Mouse (Mus musculus): ENCODE measurements at regions not wholly inside any gene's neighbourhood (a gene's known extent, or its start where the extent isn't known, plus 50 kb on each side); places are given as distances from the start of the nearest gene placed in this dataset.

GRCm38 (mm10) chr15:62885331-62885730, 959.6 kb downstream of the Gsdmc2 start:
- DNase-seq (ENCODE audit: low spot score): no peak

DNA sequence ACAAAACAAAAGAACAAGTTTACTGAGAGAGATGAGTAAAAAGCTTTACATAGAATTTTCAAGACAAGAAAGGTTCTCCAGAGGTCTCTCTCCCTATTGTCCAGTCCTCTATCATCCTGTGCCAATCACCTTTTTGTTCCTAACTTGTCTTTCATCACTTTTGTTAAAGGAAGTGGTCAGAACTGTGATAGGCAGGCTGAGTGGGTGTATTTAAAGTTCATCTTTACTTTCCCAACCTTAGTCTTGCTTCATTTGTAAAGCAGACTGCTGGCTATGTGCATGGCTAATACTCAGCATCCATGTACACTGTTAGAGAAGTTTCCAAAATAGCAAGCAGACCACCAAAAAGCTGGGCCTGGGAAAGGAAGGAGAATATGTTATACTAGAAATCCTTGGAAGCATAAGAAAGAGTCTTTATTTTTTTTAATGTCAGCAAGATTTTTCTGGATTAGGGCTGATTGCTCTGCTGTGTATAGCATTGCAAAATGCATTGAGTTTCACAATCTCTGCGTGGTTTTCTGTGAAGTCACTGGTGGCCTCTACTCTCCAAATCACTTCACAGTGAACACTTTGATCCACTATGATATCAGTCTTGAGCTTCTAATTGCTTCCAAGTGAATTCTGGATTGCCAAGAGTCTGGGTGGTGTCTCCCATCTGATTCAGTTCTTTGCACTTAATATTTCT, 973.8 kb downstream of the Gsdmc2 start:
- no peak for DNase-seq (ENCODE audit: low spot score)

DNA sequence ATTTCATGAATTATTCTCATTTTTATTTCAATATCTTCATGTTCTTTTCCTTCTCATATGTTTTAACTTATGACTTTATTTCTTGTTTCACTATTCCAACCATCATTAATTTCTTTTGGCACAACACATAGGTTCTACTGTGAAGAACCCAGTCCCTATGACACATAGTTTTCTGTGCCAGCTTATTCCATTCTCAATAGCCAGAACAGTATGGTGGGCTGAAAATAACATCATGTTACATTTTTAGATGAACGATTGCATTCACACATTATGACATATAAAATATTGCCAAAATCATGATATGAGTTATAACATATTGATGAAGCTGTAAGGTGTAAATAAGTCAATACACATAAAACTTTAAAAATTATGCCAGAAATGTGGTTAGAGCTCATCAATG, 982.4 kb downstream of the Gsdmc2 start:
- DNase-seq (ENCODE audit: low spot score): no peak

DNA sequence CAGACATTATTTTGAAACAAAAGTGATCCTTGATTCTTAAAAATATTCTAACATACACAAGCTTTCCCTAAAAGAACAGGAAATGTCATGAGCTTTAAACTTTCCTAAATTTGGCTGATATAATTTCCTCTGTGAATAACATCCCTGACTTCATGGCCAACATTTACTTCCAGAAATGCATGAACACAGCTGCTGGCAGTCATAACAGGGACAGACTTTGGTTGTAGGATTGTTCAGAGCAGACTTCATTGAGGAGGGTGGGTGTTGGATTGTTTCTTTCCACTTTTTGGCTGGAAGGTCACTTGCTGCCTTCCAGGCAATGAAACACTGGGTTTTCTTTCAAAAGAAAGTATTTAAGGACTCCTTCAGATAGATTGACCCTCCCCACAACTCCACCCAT, 983.6 kb downstream of the Gsdmc2 start:
- no peak for DNase-seq (ENCODE audit: low spot score)

DNA sequence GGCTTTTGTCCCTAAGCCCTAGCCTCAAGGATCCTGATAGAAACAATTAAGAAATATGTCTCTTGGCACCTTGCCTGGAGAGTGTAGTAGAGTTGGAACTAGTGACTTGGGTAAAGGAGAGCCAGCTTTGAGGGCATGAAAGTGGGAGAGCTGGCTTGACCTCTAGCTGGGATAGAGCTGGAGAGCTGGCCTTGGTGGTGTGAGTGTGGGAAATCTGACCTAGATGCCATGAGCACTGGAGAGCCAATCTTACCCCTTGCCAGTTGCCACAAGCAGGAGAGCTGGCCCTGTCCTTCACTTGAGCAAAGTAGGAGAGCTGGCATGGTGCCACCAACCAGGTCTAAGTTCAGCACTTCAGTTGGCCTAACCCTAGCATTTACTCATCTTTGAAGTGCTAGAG, 995.7 kb downstream of the Gsdmc2 start:
- DNase-seq (ENCODE audit: low spot score): no peak

GRCm38 (mm10) chr15:62845884-62846283, 999.1 kb downstream of the Gsdmc2 start:
- DNase-seq (ENCODE audit: low spot score): no peak

DNA sequence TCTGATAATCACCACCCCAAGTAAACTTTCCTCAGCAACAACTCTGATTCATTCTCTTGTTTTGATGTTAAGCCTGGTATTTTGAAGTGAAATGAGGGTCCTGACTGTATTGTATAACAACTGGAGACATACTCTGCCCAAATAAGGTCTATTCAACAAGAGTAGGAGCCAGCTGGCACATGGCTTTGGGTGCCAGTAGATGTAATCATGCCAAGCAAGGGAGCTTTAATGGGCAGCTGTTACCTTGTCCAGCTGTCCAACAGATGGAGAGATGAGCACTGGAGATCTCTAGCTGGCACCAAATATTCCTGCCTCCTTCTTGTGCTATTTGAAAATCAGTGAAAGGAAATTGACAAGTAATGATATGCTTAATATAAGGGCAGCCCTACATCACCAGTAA, 1019.4 kb downstream of the Gsdmc2 start:
- DNase-seq (ENCODE audit: low spot score): no peak

DNA sequence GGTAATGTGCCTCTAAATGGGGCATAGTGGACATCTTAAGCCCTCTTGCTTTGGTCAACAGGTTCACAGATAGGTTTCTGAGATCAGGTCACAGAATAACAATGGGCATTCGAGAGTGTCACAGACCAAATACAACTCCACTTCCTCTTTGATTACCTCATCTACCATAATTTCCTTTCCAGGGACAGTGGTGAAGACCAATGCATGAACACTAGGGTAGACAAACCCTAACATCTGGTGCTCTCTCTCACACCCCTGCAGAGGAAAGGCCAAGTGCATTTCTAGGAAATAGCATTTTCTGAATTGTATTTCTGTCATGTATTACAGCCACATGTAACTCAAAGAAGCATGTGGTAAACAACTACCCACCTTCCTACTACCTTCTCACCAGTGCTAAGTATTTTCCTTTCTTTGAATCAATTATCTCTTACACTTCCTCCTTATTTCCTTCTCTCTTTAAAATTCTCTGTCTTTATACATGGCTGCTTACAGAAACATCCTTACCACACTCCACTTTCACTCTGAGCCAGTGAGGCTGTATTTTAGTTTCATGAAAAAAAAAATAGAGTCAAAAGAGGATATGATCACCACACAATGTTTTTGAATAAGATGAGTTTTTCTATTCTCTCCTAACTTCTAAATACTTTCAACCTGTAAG, 1021.0 kb downstream of the Gsdmc2 start:
- no peak for DNase-seq (ENCODE audit: low spot score)

- DNase-seq (ENCODE audit: low spot score): no peak
Measured at GRCm38 (mm10) chr15:62822305-62822704, 1022.7 kb downstream of the Gsdmc2 start.

DNA sequence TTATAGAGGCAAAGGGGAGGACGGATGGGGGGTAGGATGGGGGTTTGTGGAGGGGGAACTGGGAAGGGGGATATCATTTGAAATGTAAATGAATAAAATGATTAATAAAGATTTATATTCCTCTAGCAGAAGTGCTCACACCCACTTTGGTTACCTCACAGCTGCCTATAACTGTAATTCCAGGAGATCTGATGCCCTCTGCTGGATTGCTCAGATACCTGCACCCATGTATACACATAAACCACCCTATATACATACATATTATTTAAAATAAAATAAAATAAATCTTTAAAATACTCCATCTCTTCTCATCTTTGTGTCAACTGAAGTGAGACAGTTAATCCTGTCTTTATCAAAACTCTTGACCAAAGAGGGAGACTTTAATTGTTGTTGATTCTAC, 1031.9 kb downstream of the Gsdmc2 start:
- no peak for DNase-seq (ENCODE audit: low spot score)

DNA sequence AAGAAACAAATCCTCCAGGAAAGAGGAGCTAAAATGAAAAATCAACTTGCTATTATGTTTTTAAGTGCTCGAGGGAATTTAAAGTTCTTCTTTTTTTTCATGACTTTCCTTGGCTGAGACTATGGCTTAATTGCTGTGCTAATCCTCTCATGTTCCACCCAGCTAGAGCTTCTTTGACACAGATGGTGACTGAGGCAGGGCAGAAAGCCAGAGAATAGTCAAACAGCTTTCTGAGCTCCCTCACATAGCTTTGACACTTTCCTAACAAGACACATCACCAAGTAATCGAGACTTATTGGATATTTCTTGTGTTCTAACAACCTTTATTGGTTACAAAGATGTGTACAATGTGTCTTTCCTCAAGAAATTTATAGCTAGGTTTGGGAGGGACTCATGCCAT, 1033.0 kb downstream of the Gsdmc2 start:
- no peak for DNase-seq (ENCODE audit: low spot score)

DNA sequence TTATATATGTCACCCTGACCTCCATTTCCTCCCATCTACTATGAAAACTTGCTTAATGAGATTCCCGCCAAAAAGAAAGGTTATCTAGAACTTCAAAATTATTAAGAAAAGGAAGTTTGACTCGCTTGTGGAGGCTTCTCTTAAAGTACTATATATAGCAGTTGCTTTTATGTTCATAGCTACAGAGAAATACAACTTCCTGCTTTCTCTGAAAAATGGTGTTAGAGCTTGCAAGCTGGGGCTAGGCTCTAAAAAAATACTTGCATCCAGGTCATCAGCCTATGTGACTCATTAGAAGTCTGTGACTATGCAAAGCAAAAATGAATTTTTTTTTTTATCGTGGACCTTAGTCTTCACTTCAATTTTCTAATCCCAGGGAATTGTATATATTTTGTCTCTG, 1035.7 kb downstream of the Gsdmc2 start:
- no peak for DNase-seq (ENCODE audit: low spot score)

- no peak for DNase-seq (ENCODE audit: low spot score)
Measured at GRCm38 (mm10) chr15:62808087-62808808, 1036.7 kb downstream of the Gsdmc2 start.

DNA sequence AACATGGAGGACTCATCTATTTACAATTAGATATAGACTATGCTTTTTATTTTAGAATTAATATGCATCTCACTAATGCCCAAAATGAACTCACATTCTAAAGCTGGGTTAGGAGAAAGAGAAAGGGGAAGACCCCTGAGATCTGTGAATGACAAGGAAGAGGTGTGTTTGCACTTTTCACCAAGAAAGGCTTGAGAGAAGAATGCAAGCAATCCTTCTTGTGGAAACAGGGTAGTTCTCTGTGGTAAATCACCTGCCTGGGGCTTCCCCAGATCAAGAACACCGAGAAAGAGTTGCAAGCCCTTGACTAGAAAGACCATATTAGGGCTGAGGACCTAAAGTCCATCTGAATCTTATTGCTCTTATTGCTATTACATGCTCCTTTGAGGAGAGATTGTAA, 1037.6 kb downstream of the Gsdmc2 start:
- DNase-seq (ENCODE audit: low spot score): no peak

DNA sequence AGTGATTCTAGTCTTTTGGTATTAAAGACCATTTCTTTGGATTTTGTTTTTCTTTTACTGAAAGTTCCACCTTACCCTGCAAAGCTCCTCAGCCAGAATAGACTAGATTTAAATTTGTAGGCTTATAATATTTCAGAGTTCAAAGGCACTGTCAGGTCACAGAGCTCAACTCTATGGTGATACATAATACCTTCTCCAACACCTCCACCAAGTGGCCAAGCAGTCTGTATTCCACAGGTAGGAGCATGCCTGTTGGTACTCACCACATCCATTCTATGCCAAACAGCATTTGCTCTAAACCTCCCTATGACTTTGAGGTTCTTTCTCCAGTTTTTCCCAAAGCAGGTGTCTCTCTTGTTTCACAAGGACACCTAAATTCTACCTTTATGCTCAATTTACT, 1042.2 kb downstream of the Gsdmc2 start:
- DNase-seq (ENCODE audit: low spot score): no peak

DNA sequence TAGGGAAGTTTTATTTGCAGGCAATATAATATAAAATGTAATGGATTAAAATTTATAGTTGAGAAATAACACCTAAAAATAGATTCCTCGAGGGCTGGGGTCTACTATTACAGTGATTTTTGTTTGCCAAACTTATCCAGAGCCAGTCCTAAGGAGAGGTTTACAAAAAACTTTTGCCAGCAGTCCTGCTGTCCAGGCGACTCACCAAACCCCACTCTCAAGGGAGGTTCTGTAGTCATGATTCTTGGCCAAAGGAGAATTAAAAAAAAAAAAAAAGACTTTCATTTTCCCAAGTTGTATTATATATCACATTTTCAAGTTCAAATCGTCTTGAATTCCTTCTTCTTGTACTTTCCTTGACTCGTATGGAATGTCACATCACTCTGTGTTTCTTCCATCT, 1046.2 kb downstream of the Gsdmc2 start:
- no peak for DNase-seq (ENCODE audit: low spot score)

DNA sequence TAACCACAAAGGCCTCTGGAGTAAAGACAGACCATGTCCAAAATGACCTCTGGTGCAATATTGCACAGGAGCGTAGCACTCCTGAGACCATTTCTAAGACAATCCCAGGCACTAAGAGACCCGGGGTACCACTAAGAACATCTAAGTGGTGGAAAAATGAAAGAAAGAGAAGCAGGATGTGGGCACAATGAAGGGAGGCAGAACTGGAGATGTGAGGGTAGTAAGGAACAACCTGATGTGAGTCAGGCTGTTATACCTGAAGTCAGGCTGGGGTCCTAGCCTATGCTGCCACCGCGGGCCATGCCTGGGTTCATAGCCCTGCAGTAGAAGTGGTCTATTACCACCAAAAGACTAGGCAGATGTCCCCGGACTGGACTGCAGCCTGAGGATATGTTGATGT, 1051.4 kb downstream of the Gsdmc2 start:
- DNase-seq (ENCODE audit: low spot score): no peak

DNA sequence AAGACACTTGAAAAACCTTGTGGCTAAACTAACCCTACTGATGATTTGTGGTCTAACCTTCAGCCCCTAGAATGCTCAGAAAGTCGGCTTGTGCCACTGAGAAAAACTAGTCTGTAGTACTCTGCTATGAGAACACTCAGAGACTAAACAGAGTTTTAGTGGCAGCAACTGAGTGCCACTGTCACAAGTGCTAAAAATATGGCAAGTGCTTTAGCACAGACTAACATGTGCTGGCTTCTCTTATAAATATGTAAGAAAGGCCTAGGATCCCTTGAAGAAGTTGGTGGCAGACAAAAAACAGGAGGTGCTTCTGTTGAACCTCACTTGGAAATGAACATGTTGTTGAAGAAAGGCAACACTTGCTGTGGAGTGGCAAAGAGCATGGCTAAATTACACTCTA, 1052.9 kb downstream of the Gsdmc2 start:
- no peak for DNase-seq (ENCODE audit: low spot score)

DNA sequence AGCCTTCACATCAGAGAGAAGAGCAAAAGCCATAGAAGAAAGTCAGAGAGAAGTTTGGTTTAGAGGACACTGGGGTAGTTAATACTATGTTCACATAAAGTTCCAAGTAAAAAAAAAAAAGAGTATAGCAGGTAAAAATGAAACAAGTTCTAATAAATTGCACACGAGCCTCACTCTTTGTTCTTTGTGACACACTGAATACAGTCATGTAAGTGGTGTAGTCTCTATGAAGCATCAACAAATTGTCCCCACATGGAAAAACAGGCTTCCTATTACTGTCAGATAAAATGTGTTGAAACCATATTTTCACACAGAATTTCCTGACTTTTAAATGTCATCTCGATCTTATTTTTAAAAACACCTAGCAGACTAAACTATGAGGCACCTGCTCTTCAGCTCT, 1057.2 kb downstream of the Gsdmc2 start:
- no peak for DNase-seq (ENCODE audit: low spot score)

- no peak for DNase-seq (ENCODE audit: low spot score)
Measured at GRCm38 (mm10) chr15:62786315-62786714, 1058.7 kb downstream of the Gsdmc2 start.

GRCm38 (mm10) chr15:62784456-62785139, 1060.4 kb downstream of the Gsdmc2 start:
- no peak for DNase-seq (ENCODE audit: low spot score)

GRCm38 (mm10) chr15:62778899-62779298, 1066.1 kb downstream of the Gsdmc2 start:
- DNase-seq (ENCODE audit: low spot score): no peak

DNA sequence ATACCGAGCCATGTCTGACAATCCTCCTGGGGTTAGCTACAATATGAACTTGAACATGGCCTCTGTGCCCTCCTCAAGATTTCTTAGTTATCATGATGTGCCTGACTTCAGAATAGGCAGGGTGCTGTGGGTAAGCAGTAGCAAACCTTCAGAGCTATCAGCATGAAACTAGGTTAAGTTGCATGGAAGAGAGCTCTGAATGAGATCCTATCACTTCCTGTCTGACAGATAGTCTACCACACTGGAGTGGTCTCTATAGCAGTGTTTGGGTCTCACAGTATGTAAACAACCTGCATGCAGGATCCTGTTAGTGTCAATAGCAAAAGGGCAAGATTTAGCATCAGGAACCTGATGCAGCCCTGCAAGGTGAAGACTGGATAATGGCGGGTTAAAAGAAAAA, 1092.3 kb downstream of the Gsdmc2 start:
- DNase-seq (ENCODE audit: low spot score): no peak
